Mouse (Mus musculus) forebrain, embryonic 15.5 days (tissue): ENCODE measurements around the gene Tsg101. TPM values are rescaled to one million over a fixed set of nuclear protein-coding genes. Genes with fewer than 3 reads are reported as not detected.
A peak's percentile ranks its signal among the peaks of the same experiment; 100 is the strongest.

Source experiments
- ATAC-seq: fragments of 200-750 bp; cut with Nextera tagmentation; replicated peaks from 2 replicates; pipeline ENCODE4 v1.8.0; 2017; ENCODE audit warnings: mild to moderate bottlenecking, moderate TSS enrichment, moderate library complexity
- H3K27ac ChIP-seq: fragments of 300-500 bp; sonication (generic); replicated peaks from 2 replicates; pipeline ENCODE4 v1.5.1; 2015; ENCODE audit warnings: mild to moderate bottlenecking, inconsistent platforms
- H3K27me3 ChIP-seq: fragments of 300-500 bp; sonication (generic); 2 replicates; pipeline ENCODE4 v1.6.1; 2015; ENCODE audit warnings: inconsistent platforms
- H3K36me3 ChIP-seq: fragments of 300-500 bp; sonication (generic); 2 replicates; pipeline ENCODE4 v1.6.1; 2015; ENCODE audit warnings: mild to moderate bottlenecking, inconsistent platforms
- H3K4me1 ChIP-seq: fragments of 300-500 bp; sonication (generic); 2 replicates; pipeline ENCODE4 v1.6.1; 2015; ENCODE audit warnings: inconsistent platforms
- H3K4me2 ChIP-seq: fragments of 300-500 bp; sonication (generic); replicated peaks from 2 replicates; pipeline ENCODE4 v1.6.1; 2015; ENCODE audit warnings: mild to moderate bottlenecking, inconsistent platforms
- H3K4me3 ChIP-seq: fragments of 300-500 bp; sonication (generic); 2 replicates; pipeline ENCODE4 v1.5.1; 2015; ENCODE audit warnings: mild to moderate bottlenecking, inconsistent platforms
- H3K9ac ChIP-seq: fragments of 300-500 bp; sonication (generic); replicated peaks from 2 replicates; pipeline ENCODE4 v1.6.1; 2015; ENCODE audit warnings: mild to moderate bottlenecking, inconsistent platforms
- H3K9me3 ChIP-seq: fragments of 300-500 bp; sonication (generic); 2 replicates; pipeline ENCODE4 v1.6.1; 2016; ENCODE audit warnings: inconsistent platforms
- WGBS: fragments of 180-500 bp; shearing (Covaris S2); methylation state at CpG from one replicate; pipeline ENCODE4 v1.1.7; 2015; ENCODE audit warnings: mixed read lengths; 5-methylcytosine and 5-hydroxymethylcytosine counted together
- polyA plus RNA-seq: library from polyadenylated mRNA; unstranded; fragments of >200 nt; fragmentation: Nextera tagmentation; extraction: Ambion mirVana; gene quantifications from 2 replicates; pipeline ENCODE4 v1.2.1, GENCODE M21; 2015

Tsg101 gene
- polyA plus RNA-seq, 1 experiment from 2014 or later: 399 TPM

DNA sequence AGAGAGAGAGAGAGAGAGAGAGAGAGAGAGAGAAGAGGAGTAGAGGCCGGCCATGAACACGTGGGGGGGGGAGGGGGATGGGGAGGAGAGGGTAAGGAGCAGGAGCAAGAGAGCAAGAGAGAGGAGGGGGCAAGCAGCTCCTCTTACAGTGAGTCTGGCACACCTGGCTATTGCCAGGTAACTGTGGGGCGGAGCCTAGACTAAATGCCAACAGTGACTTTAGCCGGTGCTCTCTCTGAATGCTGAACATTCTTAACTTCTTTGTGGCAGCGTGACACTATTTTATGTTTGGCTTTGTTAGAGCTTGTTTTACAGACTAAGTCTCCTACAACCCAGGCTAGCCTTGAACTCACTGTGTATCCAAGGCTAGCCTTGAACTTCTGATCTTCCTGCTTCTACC is 77.5 kb downstream of the Tsg101 start:
- Histone ChIP-seq H3K27me3 (no peaks in the 10 kb centered on the region), H3K9ac (no peak overlapping the region), H3K27ac (no peak overlapping the region), H3K4me2 (no peak overlapping the region), H3K4me3 (no peak overlapping the region), H3K9me3 (no peaks in the 10 kb centered on the region), H3K36me3 (no peaks in the 10 kb centered on the region), H3K4me1 (peaks cover 36% of the 10 kb centered on the region)
- 28% methylated on average over 5 of the region's 5 CpGs for WGBS
- no peak for ATAC-seq

GRCm38 (mm10) chr7:46840787-46841525 is 78.8 kb downstream of the Tsg101 start, which contains the start of gene Ldha:
Gene Ldha, plus strand, starts transcription at chr7:46841475.
- ATAC-seq: no peak
- Histone ChIP-seq H3K9me3 (no peaks in the 10 kb centered on the region), H3K9ac (no peak within 1 kb of the TSS), H3K27ac (no peak within 1 kb of the TSS), H3K36me3 (no peaks in the 10 kb centered on the region), H3K27me3 (no peaks in the 10 kb centered on the region), H3K4me1 (peaks cover 26% of the 10 kb centered on the region), H3K4me2 (no peak within 1 kb of the TSS), H3K4me3 (no peak within 1 kb of the TSS)
- WGBS: 25% methylated on average over 6 of the region's 6 CpGs

DNA sequence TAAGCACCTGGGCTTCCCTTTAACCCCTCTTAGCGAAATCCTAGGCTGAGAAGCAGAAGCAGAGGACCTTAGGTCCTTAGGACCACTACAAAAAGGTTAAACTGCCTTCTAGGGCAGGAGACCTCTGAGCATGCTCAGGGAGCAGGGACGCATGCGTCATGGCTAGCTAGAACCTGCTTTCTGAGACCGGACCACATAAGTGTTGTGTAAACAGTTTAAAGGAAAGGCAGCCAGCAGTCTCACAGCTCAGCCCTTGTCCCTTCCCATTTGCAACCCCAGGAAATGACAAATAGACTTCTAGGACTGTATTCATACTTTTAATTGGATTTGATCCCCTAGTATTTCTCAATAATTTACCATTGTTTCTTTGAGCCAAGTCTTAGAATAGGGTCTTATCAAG is 79.4 kb downstream of the Tsg101 start:
- Histone ChIP-seq H3K4me1 (peaks cover 27% of the 10 kb centered on the region), H3K36me3 (no peaks in the 10 kb centered on the region), H3K4me2 (no peak overlapping the region), H3K4me3 (no peak overlapping the region), H3K9ac (no peak overlapping the region), H3K27ac (no peak overlapping the region), H3K27me3 (no peaks in the 10 kb centered on the region), H3K9me3 (no peaks in the 10 kb centered on the region)
- WGBS: 51% methylated on average over 4 of the region's 4 CpGs
- ATAC-seq: no peak

DNA sequence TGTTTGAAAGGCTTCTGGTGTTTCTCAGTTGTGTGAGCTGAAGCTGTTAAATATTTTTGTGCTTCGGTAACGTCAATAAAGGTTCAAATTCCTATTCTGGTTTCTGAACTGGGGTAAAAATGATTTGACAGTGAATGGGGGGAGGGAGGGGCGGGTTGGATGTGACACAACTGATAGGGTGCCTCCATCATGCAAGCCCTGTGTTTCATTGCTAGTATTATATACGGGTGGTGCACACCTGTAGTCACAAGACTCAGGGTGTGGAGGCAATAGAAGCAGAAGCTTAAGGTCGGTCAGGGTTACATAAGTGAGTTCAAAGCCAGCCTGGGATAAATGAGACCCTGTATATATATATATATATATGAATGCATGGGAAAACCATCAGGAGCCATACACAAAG is 79.9 kb downstream of the Tsg101 start:
- no peak overlapping the region for H3K9ac ChIP-seq
- WGBS: 74% methylated on average over 5 of the region's 5 CpGs
- no peak for ATAC-seq
- no peak overlapping the region for H3K4me2 ChIP-seq
- no peaks in the 10 kb centered on the region for H3K36me3 ChIP-seq
- H3K27me3 ChIP-seq: no peaks in the 10 kb centered on the region
- H3K4me3 ChIP-seq: no peak overlapping the region
- H3K27ac ChIP-seq: no peak overlapping the region
- no peaks in the 10 kb centered on the region for H3K9me3 ChIP-seq
- peaks cover 23% of the 10 kb centered on the region for H3K4me1 ChIP-seq

DNA sequence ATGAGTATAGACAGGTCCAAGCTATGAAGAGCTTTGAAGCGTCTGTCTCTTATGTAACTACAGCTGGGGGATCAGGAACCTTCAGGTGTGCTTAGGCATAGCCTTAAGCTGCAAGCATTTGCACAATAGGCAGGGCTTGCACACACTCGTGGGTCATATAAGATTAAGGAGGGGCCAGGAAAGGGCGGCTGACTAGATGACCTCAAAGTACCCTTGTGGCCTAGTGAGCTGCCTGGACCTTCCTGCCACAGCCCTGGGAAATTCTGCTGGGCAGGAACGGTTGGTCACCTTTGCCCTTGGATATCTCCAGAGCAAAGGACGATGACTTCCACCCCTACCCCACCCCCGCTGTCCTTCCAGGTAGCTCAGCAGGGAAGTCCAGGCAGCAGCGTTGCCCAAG is 80.3 kb downstream of the Tsg101 start:
- no peak overlapping the region for H3K9ac ChIP-seq
- H3K4me2 ChIP-seq: peak overlapping the region; percentile 31; the same call in 1 of the 2 replicates
- H3K4me3 ChIP-seq: no peak overlapping the region
- 46% methylated on average over 7 of the region's 7 CpGs for WGBS
- H3K9me3 ChIP-seq: no peaks in the 10 kb centered on the region
- ATAC-seq: no peak
- H3K27me3 ChIP-seq: no peaks in the 10 kb centered on the region
- H3K36me3 ChIP-seq: no peaks in the 10 kb centered on the region
- peak overlapping the region; percentile 81 for H3K27ac ChIP-seq
- peaks cover 23% of the 10 kb centered on the region for H3K4me1 ChIP-seq

Other genes with a start within 250 kb of the Tsg101 start
- gene Tph1, start 247.4 kb downstream of the Tsg101 start, polyA plus RNA-seq: 0.46 and 2.9 TPM in 2 replicates
- 19.6 and 22.8 TPM in 2 replicates for gene Saal1, start 209.3 kb downstream of the Tsg101 start, polyA plus RNA-seq
- gene Saa3, start 204.3 kb downstream of the Tsg101 start, polyA plus RNA-seq: not detected in 2 replicates
- not detected in 2 replicates for gene Saa4, start 187.4 kb downstream of the Tsg101 start, polyA plus RNA-seq
- gene Saa1, start 177.0 kb downstream of the Tsg101 start, polyA plus RNA-seq: not detected in 2 replicates
- not detected in 2 replicates for gene Saa2, start 168.2 kb downstream of the Tsg101 start, polyA plus RNA-seq
- gene Hps5, start 123.9 kb downstream of the Tsg101 start, polyA plus RNA-seq: 15.1 and 16.5 TPM in 2 replicates
- 48.8 and 51.5 TPM in 2 replicates for gene Gtf2h1, start 123.9 kb downstream of the Tsg101 start, polyA plus RNA-seq
- 744 and 772 TPM in 2 replicates for gene Ldha, start 78.5 kb downstream of the Tsg101 start, polyA plus RNA-seq
- not detected in 2 replicates for gene Ldhc, start 58.8 kb downstream of the Tsg101 start, polyA plus RNA-seq
- gene Uevld, start 38.6 kb upstream of the Tsg101 start, polyA plus RNA-seq: 8.1 and 8.9 TPM in 2 replicates
- not detected in 2 replicates for gene Gm9999, start 63.6 kb upstream of the Tsg101 start, polyA plus RNA-seq
- gene Spty2d1, start 88.4 kb upstream of the Tsg101 start, polyA plus RNA-seq: 11.5 and 12.2 TPM in 2 replicates
- gene Tmem86a, start 130.6 kb upstream of the Tsg101 start, polyA plus RNA-seq: 25.4 and 25.7 TPM in 2 replicates
- gene Ptpn5, start 213.7 kb upstream of the Tsg101 start, polyA plus RNA-seq: 69.6 and 72.1 TPM in 2 replicates